Mouse (Mus musculus) right cerebral cortex, adult 2 months (tissue): ENCODE results near the gene Zfp648.

Source experiments
- DNase-seq, 2 experiments: peaks; one replicate each; pipeline ENCODE4 v3.0.0; 2021 to 2022; ENCODE audit warnings: low spot score in 2 of 2

The Zfp648 gene

DNA sequence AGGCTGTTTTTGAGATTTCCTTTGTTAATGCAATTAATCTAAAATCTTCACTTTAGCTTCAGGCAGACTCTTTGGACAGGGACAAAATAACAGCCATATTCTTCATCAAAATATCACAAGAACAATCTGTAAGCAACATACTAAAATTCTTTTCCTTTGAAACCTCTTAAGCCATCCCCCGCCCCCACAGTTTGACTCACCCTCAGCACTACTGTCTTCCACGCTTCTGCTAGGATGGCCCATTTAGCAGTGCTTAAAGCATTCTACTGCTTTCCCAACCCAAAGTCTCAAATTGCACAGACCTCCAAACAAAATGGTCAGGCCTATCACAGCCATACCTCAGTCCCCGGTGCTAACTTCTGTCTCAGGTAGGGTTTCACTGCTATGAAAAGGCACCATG lies 19.6 kb downstream of the Zfp648 start:
- DNase-seq: peak in 1 of 2 experiments; percentile 45

DNA sequence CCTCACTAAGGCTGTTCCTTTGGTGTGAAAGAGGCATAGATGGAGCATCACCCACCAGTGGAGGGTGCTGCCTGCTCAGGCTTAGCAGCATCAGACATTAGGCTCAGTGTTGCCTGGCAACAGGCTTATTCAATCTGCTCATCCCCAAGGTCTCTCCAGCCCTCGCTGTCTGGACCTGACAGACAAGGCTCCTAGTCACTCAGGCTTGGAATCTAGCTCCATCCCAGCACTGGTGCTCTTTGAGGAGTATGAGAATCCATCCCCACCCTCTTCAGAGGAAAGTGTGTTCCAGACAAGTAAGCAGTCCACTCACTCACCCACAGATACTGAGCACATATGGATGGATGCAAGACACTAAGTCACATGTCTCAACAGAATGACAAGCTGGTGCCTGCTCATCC lies 22.8 kb downstream of the Zfp648 start:
- DNase-seq: peak; percentile 43 to 64

DNA sequence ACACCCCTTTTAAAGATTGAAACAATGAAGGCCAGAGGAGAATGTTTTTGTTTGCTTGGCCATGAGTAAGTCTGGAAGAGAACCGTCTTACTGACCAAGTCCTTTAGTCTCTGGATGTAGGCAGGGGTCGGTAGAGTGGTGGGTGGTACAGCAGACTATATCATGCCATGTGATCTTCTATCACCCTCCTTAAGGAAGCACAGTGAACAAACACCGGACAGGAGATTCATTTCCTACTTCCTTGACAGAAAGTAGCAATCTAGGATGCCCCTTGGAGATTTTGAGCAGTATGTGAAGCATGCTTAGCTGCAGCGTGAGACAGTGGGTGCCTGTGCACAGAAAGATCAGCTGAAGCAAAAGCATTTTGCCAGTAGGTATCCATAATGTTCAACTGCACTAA lies 31.6 kb downstream of the Zfp648 start:
- DNase-seq: no peak

DNA sequence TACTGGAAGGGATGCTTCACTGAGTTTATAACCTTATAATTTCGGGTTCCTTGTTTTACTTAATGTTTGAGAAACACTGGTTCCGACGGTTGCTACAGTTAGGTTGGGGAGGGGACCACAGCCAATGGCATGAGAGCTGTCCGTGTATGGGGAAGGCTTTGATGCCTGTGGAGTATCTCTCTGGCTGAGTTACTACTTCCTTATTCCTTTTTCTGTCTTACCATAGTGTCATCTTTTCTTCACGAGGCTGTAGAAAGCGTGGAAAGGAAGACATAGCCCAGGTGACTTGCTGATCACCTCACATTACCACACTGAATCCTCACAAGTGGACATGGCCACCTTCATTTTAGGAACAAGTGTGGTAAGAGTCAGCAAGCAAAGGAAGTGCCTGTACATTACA lies 32.0 kb downstream of the Zfp648 start:
- DNase-seq: no peak

DNA sequence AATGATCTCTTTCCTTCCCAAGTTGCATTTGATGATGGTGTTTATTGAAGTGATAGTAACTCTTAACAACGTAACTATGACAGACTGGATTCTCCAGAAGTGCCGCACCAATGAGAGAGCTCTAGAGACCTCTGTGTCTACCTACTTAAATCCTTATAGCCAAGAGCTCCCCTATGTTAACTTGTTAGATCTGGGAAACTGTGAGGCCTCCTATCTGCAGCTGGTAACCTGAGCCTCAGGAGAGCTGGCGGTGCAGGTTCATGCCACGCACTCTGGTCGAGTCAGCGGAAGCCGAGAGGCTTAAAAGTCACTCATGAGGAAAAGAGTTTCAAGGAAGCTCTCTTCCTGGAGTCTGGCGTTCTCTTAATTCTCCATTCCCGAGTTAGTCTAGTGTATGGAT lies 33.8 kb downstream of the Zfp648 start:
- DNase-seq: no peak

DNA sequence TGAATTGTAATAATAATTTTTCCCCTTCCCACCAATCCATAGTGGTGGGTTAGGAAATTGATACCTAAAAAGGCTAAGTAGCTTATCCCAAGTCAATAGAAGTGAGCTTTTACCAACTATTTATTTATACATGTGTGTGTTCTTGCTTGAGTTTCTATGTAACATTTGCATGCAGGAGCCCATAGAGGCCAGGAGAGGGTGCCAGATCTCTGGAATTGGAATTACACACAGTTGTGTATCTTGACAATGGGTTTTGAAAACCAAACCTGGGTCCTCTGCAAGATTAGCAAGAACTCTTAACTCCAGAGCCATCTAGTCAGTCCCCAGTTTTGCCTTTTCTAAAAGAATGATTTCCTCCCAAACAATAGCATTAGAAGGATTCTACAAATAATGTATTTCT lies 37.9 kb downstream of the Zfp648 start:
- no peak for DNase-seq

DNA sequence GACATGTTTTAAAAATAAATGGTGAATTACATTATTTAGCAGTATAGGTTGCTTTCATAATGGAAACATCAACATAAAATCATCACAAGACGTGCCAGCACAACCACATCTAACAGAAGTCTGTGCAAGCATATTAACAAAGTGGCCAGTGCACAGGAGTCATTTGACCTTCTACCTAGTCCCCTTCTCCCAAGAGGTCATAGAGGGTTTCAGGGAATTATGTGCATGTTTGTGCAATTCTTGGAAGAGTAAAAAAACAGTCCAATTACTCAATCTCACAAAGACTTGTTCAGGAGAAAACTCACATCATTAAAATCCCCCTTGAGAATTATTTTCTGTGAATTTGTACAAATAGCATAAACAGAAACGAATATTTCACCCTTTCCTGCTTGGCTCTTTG lies 50.2 kb downstream of the Zfp648 start:
- DNase-seq: no peak

DNA sequence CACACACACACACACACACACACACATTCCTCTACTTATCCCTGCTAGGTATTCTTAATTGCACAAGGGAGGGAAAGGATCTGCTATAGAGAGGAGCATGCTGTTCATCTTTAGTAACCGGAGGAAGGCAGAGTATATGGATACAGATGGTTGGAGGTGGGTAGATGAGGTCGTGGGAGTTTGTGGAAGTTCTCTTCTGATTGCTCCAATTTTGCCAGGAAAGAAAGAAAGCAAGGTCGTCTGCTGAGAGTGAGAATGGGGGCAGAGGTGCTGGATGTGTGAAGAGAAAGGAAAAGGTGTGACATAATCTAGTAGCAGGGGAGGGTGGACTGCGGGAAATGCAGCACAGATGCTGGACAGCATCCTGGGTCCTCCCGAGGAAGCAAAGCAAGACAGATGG lies 51.8 kb downstream of the Zfp648 start:
- peak; percentile 76 for DNase-seq
